Mouse (Mus musculus): ENCODE measurements around the gene Slc2a5. TPM values are rescaled to one million over a fixed set of nuclear protein-coding genes. Genes with fewer than 3 reads are reported as not detected.

Slc2a5 gene
- total RNA-seq, 2 experiments from 2014 or later = 4.9 to 5.8 TPM

- DNase-seq (ENCODE audit: extremely low spot score in 1 of 2, low spot score in 1 of 2) = peak; percentile 36 to 56
Observed at GRCm38 (mm10) chr4:150098880-150099279, 20.2 kb upstream of the Slc2a5 start.

- no peak for DNase-seq (ENCODE audit: extremely low spot score in 1 of 2, low spot score in 1 of 2)
Observed at GRCm38 (mm10) chr4:150102822-150103221, 16.3 kb upstream of the Slc2a5 start.

GRCm38 (mm10) chr4:150105671-150106070 lies 13.4 kb upstream of the Slc2a5 start:
- DNase-seq (ENCODE audit: extremely low spot score in 1 of 2, low spot score in 1 of 2) = no peak

- no peak for DNase-seq (ENCODE audit: extremely low spot score in 1 of 2, low spot score in 1 of 2)
Observed at GRCm38 (mm10) chr4:150106637-150107036, 12.4 kb upstream of the Slc2a5 start.

GRCm38 (mm10) chr4:150109636-150110035 lies 9.4 kb upstream of the Slc2a5 start:
- no peak for DNase-seq (ENCODE audit: extremely low spot score in 1 of 2, low spot score in 1 of 2)

- no peak for DNase-seq (ENCODE audit: extremely low spot score in 1 of 2, low spot score in 1 of 2)
Observed at GRCm38 (mm10) chr4:150110373-150110772, 8.7 kb upstream of the Slc2a5 start.

- DNase-seq (ENCODE audit: extremely low spot score in 1 of 2, low spot score in 1 of 2) = peak; percentile 59 to 81
Observed at GRCm38 (mm10) chr4:150112867-150113266, 6.2 kb upstream of the Slc2a5 start.

GRCm38 (mm10) chr4:150114505-150115061 lies 4.5 kb upstream of the Slc2a5 start:
- DNase-seq (ENCODE audit: extremely low spot score in 1 of 2, low spot score in 1 of 2) = no peak

- no peak for DNase-seq (ENCODE audit: extremely low spot score in 1 of 2, low spot score in 1 of 2)
Observed at GRCm38 (mm10) chr4:150117311-150117710, 1.8 kb upstream of the Slc2a5 start.

GRCm38 (mm10) chr4:150118163-150118562 lies 920 bp upstream of the Slc2a5 start:
- DNase-seq (ENCODE audit: extremely low spot score in 1 of 2, low spot score in 1 of 2) = no peak

- no peak for DNase-seq (ENCODE audit: extremely low spot score in 1 of 2, low spot score in 1 of 2)
Observed at GRCm38 (mm10) chr4:150119640-150120039, 557 bp downstream of the Slc2a5 start.

- DNase-seq (ENCODE audit: extremely low spot score in 1 of 2, low spot score in 1 of 2) = no peak
Observed at GRCm38 (mm10) chr4:150120173-150120833, 1.2 kb downstream of the Slc2a5 start.

GRCm38 (mm10) chr4:150121430-150121829 lies 2.3 kb downstream of the Slc2a5 start:
- no peak for DNase-seq (ENCODE audit: extremely low spot score in 1 of 2, low spot score in 1 of 2)

GRCm38 (mm10) chr4:150122476-150122875 lies 3.4 kb downstream of the Slc2a5 start:
- no peak for DNase-seq (ENCODE audit: extremely low spot score in 1 of 2, low spot score in 1 of 2)

- DNase-seq (ENCODE audit: extremely low spot score in 1 of 2, low spot score in 1 of 2) = no peak
Observed at GRCm38 (mm10) chr4:150126373-150126772, 7.3 kb downstream of the Slc2a5 start.

GRCm38 (mm10) chr4:150127894-150128293 lies 8.8 kb downstream of the Slc2a5 start:
- DNase-seq (ENCODE audit: extremely low spot score in 1 of 2, low spot score in 1 of 2) = no peak

GRCm38 (mm10) chr4:150128571-150128970 lies 9.5 kb downstream of the Slc2a5 start:
- DNase-seq (ENCODE audit: extremely low spot score in 1 of 2, low spot score in 1 of 2) = no peak

GRCm38 (mm10) chr4:150130661-150131060 lies 11.6 kb downstream of the Slc2a5 start:
- DNase-seq (ENCODE audit: extremely low spot score in 1 of 2, low spot score in 1 of 2) = no peak

GRCm38 (mm10) chr4:150132692-150133271 lies 13.7 kb downstream of the Slc2a5 start:
- DNase-seq (ENCODE audit: extremely low spot score in 1 of 2, low spot score in 1 of 2) = no peak

- DNase-seq (ENCODE audit: extremely low spot score in 1 of 2, low spot score in 1 of 2) = no peak
Observed at GRCm38 (mm10) chr4:150135254-150135653, 16.2 kb downstream of the Slc2a5 start.

GRCm38 (mm10) chr4:150136693-150137092 lies 17.6 kb downstream of the Slc2a5 start:
- DNase-seq (ENCODE audit: extremely low spot score in 1 of 2, low spot score in 1 of 2) = peak; percentile 61 to 89
